Mouse (Mus musculus) gonadal fat pad, adult 2 months (tissue): Measurements from ENCODE around the gene Dcp1b. TPM values are rescaled to one million over a fixed set of nuclear protein-coding genes. Genes with fewer than 3 reads are reported as not detected.
"Not testable (repeated sequence)": the region's sequence is repeated elsewhere in the genome, so short reads cannot be mapped to it uniquely, and the experiment has no call there.

Experiments used
- DNase-seq: peaks from one replicate; pipeline ENCODE4 v3.0.0-alpha.2; 2012; ENCODE audit warnings: low read depth
- polyA plus RNA-seq: library from polyadenylated mRNA; depleted of rRNA; stranded (reverse); fragments of >200 nt; gene quantifications from 2 replicates; pipeline ENCODE4 v1.2.3, GENCODE M21; 2012

The Dcp1b gene
- polyA plus RNA-seq, 1 experiment, result 12.4 TPM

- DNase-seq, result no peak
Observed at GRCm38 (mm10) chr6:119194601-119195000, 19.5 kb downstream of the Dcp1b start.

- no peak for DNase-seq
Observed at GRCm38 (mm10) chr6:119196382-119197305, 21.6 kb downstream of the Dcp1b start, which contains the start of gene Cacna1c. Gene Cacna1c (minus strand): TSS chr6:119196418.

GRCm38 (mm10) chr6:119198534-119199273, 23.7 kb downstream of the Dcp1b start:
- DNase-seq, result no peak

- no peak for DNase-seq
Observed at GRCm38 (mm10) chr6:119199274-119199879, 24.3 kb downstream of the Dcp1b start.

- no peak for DNase-seq
Observed at GRCm38 (mm10) chr6:119200362-119200761, 25.3 kb downstream of the Dcp1b start.

- DNase-seq, result no peak
Observed at GRCm38 (mm10) chr6:119201575-119201974, 26.5 kb downstream of the Dcp1b start.

GRCm38 (mm10) chr6:119204286-119204685, 29.2 kb downstream of the Dcp1b start:
- no peak for DNase-seq

- DNase-seq, result no peak
Observed at GRCm38 (mm10) chr6:119204915-119205314, 29.9 kb downstream of the Dcp1b start.

GRCm38 (mm10) chr6:119206006-119206405, 31.0 kb downstream of the Dcp1b start:
- DNase-seq, result not testable (repeated sequence)

GRCm38 (mm10) chr6:119213375-119213774, 38.3 kb downstream of the Dcp1b start:
- no peak for DNase-seq

- no peak for DNase-seq
Observed at GRCm38 (mm10) chr6:119214190-119214589, 39.1 kb downstream of the Dcp1b start.

GRCm38 (mm10) chr6:119215040-119215613, 40.1 kb downstream of the Dcp1b start:
- DNase-seq, result no peak

- no peak for DNase-seq
Observed at GRCm38 (mm10) chr6:119217661-119218060, 42.6 kb downstream of the Dcp1b start.

GRCm38 (mm10) chr6:119218591-119218990, 43.5 kb downstream of the Dcp1b start:
- DNase-seq, result no peak

- DNase-seq, result no peak
Observed at GRCm38 (mm10) chr6:119219237-119219870, 44.3 kb downstream of the Dcp1b start.

- DNase-seq, result no peak
Observed at GRCm38 (mm10) chr6:119220297-119220696, 45.2 kb downstream of the Dcp1b start.

GRCm38 (mm10) chr6:119224451-119225195, 49.6 kb downstream of the Dcp1b start:
- no peak for DNase-seq

GRCm38 (mm10) chr6:119225226-119225625, 50.2 kb downstream of the Dcp1b start:
- no peak for DNase-seq

GRCm38 (mm10) chr6:119225731-119226130, 50.7 kb downstream of the Dcp1b start:
- no peak for DNase-seq

GRCm38 (mm10) chr6:119227001-119227400, 51.9 kb downstream of the Dcp1b start:
- DNase-seq, result no peak
